Mouse (Mus musculus) cortical plate, adult 2 months (tissue): Measurements from ENCODE around the gene Naga.

Experiments used
- CTCF ChIP-seq: fragments of 200-500 bp; IDR thresholded peaks from 2 replicates; pipeline ENCODE4 v1.5.1; 2011; ENCODE audit warnings: mild to moderate bottlenecking, control low read depth, low read length; ENCODE audit not compliant: insufficient read depth; ENCODE audit errors: extremely low read depth
- POLR2A ChIP-seq: fragments of 200-500 bp; IDR thresholded peaks from 2 replicates; pipeline ENCODE4 v1.6.1; 2011; ENCODE audit warnings: mild to moderate bottlenecking, low read length, control low read depth; ENCODE audit not compliant: insufficient read depth; ENCODE audit errors: extremely low read depth

DNA sequence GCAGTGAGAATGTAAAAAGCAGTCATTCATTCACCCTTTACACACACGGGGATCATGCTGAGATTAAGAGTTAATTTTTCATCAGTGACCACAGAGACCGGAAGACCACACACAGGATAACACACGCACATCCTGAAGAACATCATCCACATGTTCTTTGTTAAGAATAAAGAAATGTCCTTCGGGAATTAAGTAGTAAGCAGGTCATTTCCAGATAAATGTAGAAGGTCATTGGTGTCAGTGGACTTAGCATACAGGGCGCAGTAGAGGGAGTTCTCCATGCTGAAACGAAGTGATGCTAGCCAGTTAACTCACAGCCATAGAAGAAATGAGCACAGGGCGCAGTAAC lies 42.0 kb upstream of the Naga start:
- no peak for TF ChIP-seq POLR2A
- no peak for TF ChIP-seq CTCF
